Mouse (Mus musculus) bone marrow macrophage, adult 2 months (primary cell): ENCODE measurements around the gene Gpr1. TPM values are rescaled to one million over a fixed set of nuclear protein-coding genes. Genes with fewer than 3 reads are reported as not detected.

ENCODE experiments used
- H3K27ac ChIP-seq: 2 replicates; pipeline ENCODE4 v1.5.1; 2012; ENCODE audit warnings: low read depth, low read length; ENCODE audit not compliant: insufficient read depth
- H3K4me1 ChIP-seq: 2 replicates; pipeline ENCODE4 v1.6.1; 2012; ENCODE audit warnings: low read length; ENCODE audit not compliant: control insufficient read depth, insufficient read depth
- H3K4me3 ChIP-seq: 2 replicates; pipeline ENCODE4 v1.5.1; 2012; ENCODE audit warnings: mild to moderate bottlenecking, low read length, moderate library complexity; ENCODE audit not compliant: insufficient read depth
- CTCF ChIP-seq: IDR thresholded peaks from 2 replicates; pipeline ENCODE4 v1.5.1; 2012; ENCODE audit warnings: low read depth, mild to moderate bottlenecking, low read length, moderate library complexity
- POLR2A ChIP-seq: IDR thresholded peaks from 2 replicates; pipeline ENCODE4 v1.6.1; 2012; ENCODE audit warnings: mild to moderate bottlenecking, low read depth, low read length, borderline replicate concordance
- polyA plus RNA-seq: library from polyadenylated mRNA; stranded (reverse); fragments of >200 nt; gene quantifications from 2 replicates; pipeline ENCODE4 v1.2.4, GENCODE M21; 2012; ENCODE audit not compliant: missing spikeins, insufficient read depth, insufficient read length

Gene Gpr1
- polyA plus RNA-seq, 1 experiment: not detected

DNA sequence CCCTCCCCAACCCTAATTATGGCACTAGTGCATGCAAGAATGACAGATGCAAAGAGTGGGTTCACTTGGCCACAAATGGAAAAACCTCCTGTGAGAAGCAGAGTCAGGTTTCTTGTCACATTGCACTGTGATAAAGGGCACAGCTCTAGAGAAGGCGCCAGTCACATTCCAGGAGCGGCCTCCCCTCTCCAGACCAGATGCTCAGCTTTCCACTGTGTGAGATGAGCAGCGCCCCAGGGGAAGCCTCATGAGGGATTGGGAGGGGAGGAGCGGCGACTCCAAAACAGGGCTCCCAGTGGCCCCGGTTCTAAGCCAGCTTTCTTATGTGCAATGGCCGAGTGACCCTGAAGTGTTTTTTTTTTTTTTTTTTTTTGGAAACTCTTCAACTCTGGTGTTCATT, 11.5 kb upstream of the Gpr1 start:
- Histone ChIP-seq H3K4me3 (no peak overlapping the region), H3K4me1 (no peaks in the 10 kb centered on the region), H3K27ac (no peak overlapping the region)
- no peak for TF ChIP-seq CTCF
- no peak for TF ChIP-seq POLR2A

GRCm38 (mm10) chr1:63225009-63225408, 10.7 kb upstream of the Gpr1 start:
- Histone ChIP-seq H3K4me1 (no peaks in the 10 kb centered on the region), H3K27ac (no peak overlapping the region), H3K4me3 (no peak overlapping the region)
- TF ChIP-seq CTCF: no peak
- TF ChIP-seq POLR2A: no peak

DNA sequence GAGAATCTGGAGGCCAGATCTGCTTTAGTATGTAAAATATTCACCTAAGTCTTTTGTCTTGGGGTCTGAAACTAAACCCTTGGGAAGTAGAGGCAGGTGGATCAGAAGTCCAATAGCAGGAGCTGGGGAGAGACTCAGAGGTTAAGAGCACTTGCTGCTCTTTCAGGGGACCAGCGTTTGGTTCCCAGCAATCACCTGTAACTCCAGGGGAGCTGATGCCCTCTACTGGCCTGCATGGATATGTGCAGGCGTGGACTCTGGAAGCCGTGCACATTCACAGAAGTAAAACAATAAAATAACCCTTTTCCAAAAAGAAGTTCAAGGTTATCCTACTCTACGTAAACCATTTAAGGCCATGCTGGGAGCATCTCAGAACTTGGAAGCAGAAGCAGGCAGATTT, 4.9 kb upstream of the Gpr1 start:
- Histone ChIP-seq H3K27ac (no peak overlapping the region), H3K4me3 (no peak overlapping the region), H3K4me1 (no peaks in the 10 kb centered on the region)
- TF ChIP-seq CTCF (no peak), POLR2A (no peak)

DNA sequence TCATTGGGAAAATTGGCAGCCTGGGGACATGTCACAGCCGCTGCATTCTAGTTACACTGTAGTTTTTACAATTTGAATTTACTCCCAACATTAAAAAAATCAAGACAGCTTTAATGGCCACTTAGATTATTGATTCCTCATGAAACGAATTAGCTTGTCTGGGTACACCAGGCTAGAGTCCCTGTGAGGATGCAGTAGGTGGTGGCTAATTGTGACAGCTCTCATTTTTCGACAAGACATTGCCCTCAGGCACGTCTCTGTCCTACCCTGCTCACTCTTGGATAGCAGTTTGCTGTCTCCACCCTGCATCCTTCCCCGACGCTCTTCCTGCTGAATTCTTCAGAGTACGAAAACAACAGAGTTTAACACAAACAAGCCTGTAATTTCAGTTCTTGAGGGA, 288 bp upstream of the Gpr1 start:
- Histone ChIP-seq H3K4me3 (no peak overlapping the region), H3K27ac (no peak overlapping the region), H3K4me1 (no peaks in the 10 kb centered on the region)
- no peak for TF ChIP-seq CTCF
- no peak for TF ChIP-seq POLR2A

DNA sequence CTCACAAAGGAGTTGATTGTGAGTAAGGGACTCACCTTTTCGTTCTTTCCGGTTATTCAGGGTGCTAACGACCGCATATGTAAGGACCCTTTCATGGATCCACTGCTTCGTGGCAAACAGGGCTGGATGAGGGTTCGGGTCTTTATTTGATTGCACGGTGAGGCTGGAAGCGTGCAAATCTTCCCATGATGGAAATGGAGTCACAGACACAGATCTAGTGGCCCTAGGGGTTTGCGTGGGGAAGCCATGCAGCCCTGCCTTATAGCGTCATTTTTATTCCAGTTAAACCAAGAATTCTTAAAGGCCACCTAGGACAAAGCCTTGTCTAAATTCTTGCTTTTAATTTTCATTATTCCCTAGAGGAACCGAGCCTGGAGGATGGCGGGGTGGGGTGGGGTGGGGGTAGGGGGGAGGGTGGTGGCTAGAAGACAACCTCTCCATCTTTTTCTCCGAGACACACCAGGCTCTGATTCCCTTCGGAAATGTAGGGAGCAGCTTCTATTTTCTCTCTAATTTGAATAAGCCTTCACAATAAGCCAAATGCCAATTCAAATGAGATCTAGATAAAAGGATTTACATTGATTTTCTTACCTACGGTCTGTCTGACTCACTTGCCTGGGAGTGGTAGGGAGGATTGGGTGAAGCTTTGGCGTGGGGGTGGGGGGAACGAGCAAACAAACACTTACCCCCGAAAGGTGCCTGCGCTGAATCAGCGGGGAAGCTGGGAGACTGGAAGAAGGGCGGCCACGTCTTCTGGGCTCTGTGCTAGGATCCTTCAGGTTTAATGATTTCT, 669 bp downstream of the Gpr1 start:
- no peak overlapping the region for H3K4me3 ChIP-seq
- no peak overlapping the region for H3K27ac ChIP-seq
- no peaks in the 10 kb centered on the region for H3K4me1 ChIP-seq
- TF ChIP-seq POLR2A (no peak), CTCF (no peak)

GRCm38 (mm10) chr1:63209861-63210529, 4.3 kb downstream of the Gpr1 start:
- TF ChIP-seq POLR2A (no peak), CTCF (no peak)
- Histone ChIP-seq H3K27ac (no peak overlapping the region), H3K4me3 (no peak overlapping the region), H3K4me1 (no peaks in the 10 kb centered on the region)

DNA sequence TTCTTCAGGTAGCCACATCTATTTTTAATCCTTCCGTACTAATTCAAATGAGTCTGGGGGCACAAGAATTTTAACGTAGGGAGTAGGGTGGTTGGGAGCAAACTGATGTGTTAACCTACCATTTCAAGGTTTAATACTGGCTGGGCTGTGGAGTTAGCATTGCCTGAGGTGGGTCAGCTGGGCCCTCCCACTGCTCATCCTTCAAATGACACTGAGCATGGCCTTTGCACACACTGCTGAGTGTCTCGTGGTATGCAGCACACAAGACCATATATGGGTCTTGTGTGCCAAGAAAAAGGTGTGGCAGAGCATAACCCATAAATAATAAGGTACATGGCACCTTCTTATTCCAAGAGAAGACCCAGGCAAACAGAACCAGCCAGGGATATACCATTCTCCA, 6.7 kb downstream of the Gpr1 start:
- no peak overlapping the region for H3K27ac ChIP-seq
- TF ChIP-seq CTCF (no peak), POLR2A (no peak)
- H3K4me3 ChIP-seq: no peak overlapping the region
- no peaks in the 10 kb centered on the region for H3K4me1 ChIP-seq

DNA sequence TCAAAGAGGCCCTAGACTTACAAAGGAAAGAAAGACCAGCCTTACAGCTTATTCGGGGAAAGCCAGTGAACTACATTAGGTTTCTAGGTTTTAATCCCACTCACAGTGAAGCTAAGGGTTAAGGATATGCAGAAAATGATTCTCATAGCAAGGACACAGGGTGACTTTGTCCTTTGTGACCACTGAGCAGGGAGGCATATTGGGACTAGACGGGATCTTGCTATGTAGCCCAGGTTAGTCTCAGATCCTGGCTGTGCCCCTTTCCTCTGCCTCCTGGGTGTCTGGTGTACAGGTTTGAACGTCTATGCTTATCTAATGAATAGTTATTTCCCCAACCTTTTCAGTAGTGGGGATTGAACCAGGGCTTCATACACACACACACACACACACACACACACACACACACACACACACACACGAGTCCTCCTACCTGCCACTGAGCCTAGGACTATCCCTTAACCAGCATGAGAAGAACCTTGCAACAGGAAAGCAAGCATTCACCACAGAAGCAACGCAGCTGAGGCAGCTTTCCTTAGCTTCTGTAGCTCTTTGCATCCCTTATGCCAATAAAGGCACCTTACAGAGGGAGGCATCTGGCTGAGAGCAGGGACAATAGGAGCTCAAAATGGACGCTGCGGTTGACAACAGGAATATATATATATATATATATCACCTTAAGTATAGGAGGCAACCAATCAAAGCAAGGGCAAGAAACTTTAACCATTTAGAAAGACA, 9.5 kb downstream of the Gpr1 start:
- no peak overlapping the region for H3K4me3 ChIP-seq
- no peak overlapping the region for H3K27ac ChIP-seq
- TF ChIP-seq CTCF: no peak
- TF ChIP-seq POLR2A: no peak
- no peaks in the 10 kb centered on the region for H3K4me1 ChIP-seq

- TF ChIP-seq POLR2A: no peak
- no peak for TF ChIP-seq CTCF
- no peak overlapping the region for H3K27ac ChIP-seq
Measured at GRCm38 (mm10) chr1:63203950-63204659, 10.2 kb downstream of the Gpr1 start.

More at GRCm38 (mm10) chr1:63203950-63204659, 10.2 kb downstream of the Gpr1 start:
- no peaks in the 10 kb centered on the region for H3K4me1 ChIP-seq
- no peak overlapping the region for H3K4me3 ChIP-seq
